Mouse (Mus musculus) forebrain, embryonic 10.5 days (tissue): ENCODE data around the gene Mrpl14. TPM values are rescaled to one million over a fixed set of nuclear protein-coding genes. Genes with fewer than 3 reads are reported as not detected.
A peak's percentile ranks its signal among the peaks of the same experiment; 100 is the strongest.

Experiments
- DNase-seq: peaks from one replicate; pipeline ENCODE4 v3.0.0-alpha.2; 2017; ENCODE audit warnings: low spot score; ENCODE audit errors: extremely low spot score
- H3K27ac ChIP-seq: fragments of 300-500 bp; sonication (generic); 2 replicates; pipeline ENCODE4 v1.5.1; 2016; ENCODE audit warnings: mild to moderate bottlenecking
- H3K27me3 ChIP-seq: fragments of 300-500 bp; sonication (generic); 2 replicates; pipeline ENCODE4 v1.6.1; 2016; ENCODE audit warnings: mild to moderate bottlenecking; ENCODE audit not compliant: poor library complexity, severe bottlenecking
- H3K36me3 ChIP-seq: fragments of 300-500 bp; sonication (generic); replicated peaks from 2 replicates; pipeline ENCODE4 v1.6.1; 2016; ENCODE audit warnings: mild to moderate bottlenecking, moderate library complexity
- H3K4me1 ChIP-seq: fragments of 300-500 bp; sonication (generic); 2 replicates; pipeline ENCODE4 v1.6.1; 2016
- H3K4me3 ChIP-seq: fragments of 300-500 bp; sonication (generic); 2 replicates; pipeline ENCODE4 v1.5.1; 2016; ENCODE audit warnings: mild to moderate bottlenecking, moderate library complexity
- H3K9me3 ChIP-seq: fragments of 300-500 bp; sonication (generic); 2 replicates; pipeline ENCODE4 v1.6.1; 2016; ENCODE audit warnings: mild to moderate bottlenecking, moderate library complexity
- WGBS: fragments of 180-500 bp; shearing (Covaris S2); methylation state at CpG from one replicate; pipeline ENCODE4 v1.1.7; 2016; 5-methylcytosine and 5-hydroxymethylcytosine counted together
- polyA plus RNA-seq: library from polyadenylated mRNA; unstranded; fragments of >200 nt; fragmentation: Nextera tagmentation; extraction: Ambion mirVana; gene quantifications from 2 replicates; pipeline ENCODE4 v1.2.1, GENCODE M21; 2016

The Mrpl14 gene
- polyA plus RNA-seq, 1 experiment from 2014 or later, result 142 TPM

DNA sequence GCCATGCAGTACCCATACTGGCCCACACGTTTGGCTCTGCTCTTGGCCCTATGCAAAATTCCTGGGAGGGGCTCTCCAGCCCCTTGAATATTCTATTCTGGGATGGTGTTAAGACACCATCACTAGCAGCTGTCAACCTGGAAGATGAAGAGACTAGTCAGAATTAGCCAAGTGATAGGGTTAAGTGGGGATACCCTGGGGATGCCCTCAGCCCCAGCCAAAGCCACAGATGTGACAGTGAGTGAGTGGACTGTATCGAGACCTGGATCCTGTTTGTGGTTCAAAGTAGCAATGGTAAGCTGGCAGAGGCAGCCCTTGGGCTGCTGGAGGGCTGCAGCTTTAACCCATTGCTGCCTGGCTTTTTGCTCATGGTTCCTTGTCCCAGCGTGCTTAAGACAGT lies 23.7 kb downstream of the Mrpl14 start:
- Histone ChIP-seq H3K4me3 (no peak overlapping the region), H3K4me1 (no peaks in the 10 kb centered on the region), H3K9me3 (no peaks in the 10 kb centered on the region), H3K36me3 (no peaks in the 10 kb centered on the region), H3K27ac (no peak overlapping the region), H3K27me3 (no peaks in the 10 kb centered on the region)
- DNase-seq, result no peak
- WGBS, result 66% methylated on average over 3 of the region's 3 CpGs

- H3K4me3 ChIP-seq, result no peak overlapping the region
- 84% methylated on average over 8 of the region's 8 CpGs for WGBS
- H3K9me3 ChIP-seq, result no peaks in the 10 kb centered on the region
- no peaks in the 10 kb centered on the region for H3K27me3 ChIP-seq
- no peaks in the 10 kb centered on the region for H3K36me3 ChIP-seq
- no peak overlapping the region for H3K27ac ChIP-seq
- no peak for DNase-seq
- no peaks in the 10 kb centered on the region for H3K4me1 ChIP-seq
Measured at GRCm38 (mm10) chr17:45710407-45710806, 24.3 kb downstream of the Mrpl14 start.

- 76% methylated on average over 3 of the region's 3 CpGs for WGBS
- no peak for DNase-seq
- Histone ChIP-seq H3K9me3 (no peaks in the 10 kb centered on the region), H3K27ac (no peak overlapping the region), H3K27me3 (no peaks in the 10 kb centered on the region), H3K36me3 (no peaks in the 10 kb centered on the region), H3K4me1 (0 out of 2 replicates have a peak, but pooled peaks cover under 1% of the 10 kb centered on the region), H3K4me3 (no peak overlapping the region)
Measured at GRCm38 (mm10) chr17:45711525-45711924, 25.4 kb downstream of the Mrpl14 start.

DNA sequence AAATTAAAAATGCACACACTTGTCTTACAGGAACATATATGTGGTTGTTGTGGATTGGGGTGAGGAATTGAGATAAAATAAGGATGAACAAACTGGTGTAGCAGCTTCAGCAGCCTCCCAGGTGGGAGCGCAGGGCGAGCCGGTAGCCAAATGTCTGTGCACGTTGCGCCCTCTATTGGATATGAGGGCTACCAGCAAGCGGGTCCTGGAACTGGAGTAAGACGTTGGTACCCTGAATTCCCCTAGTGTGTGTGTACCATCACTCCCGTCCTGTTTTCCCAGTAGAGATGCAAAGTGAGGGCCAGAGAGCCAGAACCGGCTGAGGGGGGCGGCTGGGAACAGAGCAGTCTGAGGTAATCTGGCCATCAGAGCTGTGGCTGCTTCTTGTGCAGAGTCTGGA lies 32.2 kb downstream of the Mrpl14 start:
- Histone ChIP-seq H3K4me1 (peaks cover 17% of the 10 kb centered on the region), H3K9me3 (no peaks in the 10 kb centered on the region; the same call in 1 of the 2 replicates), H3K36me3 (no peaks in the 10 kb centered on the region), H3K4me3 (no peak overlapping the region), H3K27me3 (peaks cover 2% of the 10 kb centered on the region; the same call in 1 of the 2 replicates), H3K27ac (no peak overlapping the region)
- WGBS, result 9% methylated on average over 10 of the region's 10 CpGs
- peak; percentile 43 for DNase-seq

- no peaks in the 10 kb centered on the region for H3K36me3 ChIP-seq
- 5% methylated on average over 25 of the region's 25 CpGs for WGBS
- peak overlapping the region; percentile 61 for H3K4me3 ChIP-seq
- peaks cover 51% of the 10 kb centered on the region for H3K4me1 ChIP-seq
- peak overlapping the region; percentile 92 for H3K27ac ChIP-seq
- no peaks in the 10 kb centered on the region; the same call in 1 of the 2 replicates for H3K9me3 ChIP-seq
- peaks cover 8% of the 10 kb centered on the region; the same call in 1 of the 2 replicates for H3K27me3 ChIP-seq
- DNase-seq, result peak; percentile 91
Measured at GRCm38 (mm10) chr17:45723732-45724573, 37.8 kb downstream of the Mrpl14 start.

GRCm38 (mm10) chr17:45724574-45724921 lies 38.4 kb downstream of the Mrpl14 start:
- Histone ChIP-seq H3K4me3 (peak overlapping the region; percentile 61; the same call in 1 of the 2 replicates), H3K4me1 (peaks cover 57% of the 10 kb centered on the region), H3K27ac (peak overlapping the region; percentile 92), H3K36me3 (no peaks in the 10 kb centered on the region), H3K9me3 (no peaks in the 10 kb centered on the region; the same call in 1 of the 2 replicates), H3K27me3 (peaks cover 11% of the 10 kb centered on the region; the same call in 1 of the 2 replicates)
- WGBS, result 83% methylated on average over 10 of the region's 10 CpGs
- DNase-seq, result no peak

DNA sequence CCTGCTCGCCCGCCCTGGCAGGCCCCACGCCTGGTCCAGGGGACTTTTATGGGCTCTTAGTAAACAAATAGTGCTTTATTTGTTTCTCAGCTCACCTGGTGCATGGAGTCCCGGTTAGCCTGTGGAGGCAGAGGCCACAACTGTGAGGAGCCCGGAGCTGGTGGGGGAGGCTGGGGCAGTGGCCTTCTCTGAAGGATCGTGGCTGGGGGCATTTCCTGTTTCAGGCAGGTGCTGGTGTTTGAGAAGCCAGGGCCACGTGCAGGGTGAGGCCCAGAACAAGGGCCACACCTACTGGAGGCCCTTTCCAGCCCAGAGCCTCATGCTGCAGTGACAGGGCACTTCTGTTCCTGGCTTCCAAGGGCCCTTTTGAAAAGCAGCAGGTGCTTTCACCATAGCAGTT lies 40.1 kb downstream of the Mrpl14 start:
- 70% methylated on average over 7 of the region's 7 CpGs for WGBS
- Histone ChIP-seq H3K9me3 (no peaks in the 10 kb centered on the region; the same call in 1 of the 2 replicates), H3K36me3 (no peaks in the 10 kb centered on the region), H3K4me3 (no peak overlapping the region), H3K27ac (peak overlapping the region; percentile 76), H3K27me3 (peaks cover 25% of the 10 kb centered on the region), H3K4me1 (peaks cover 74% of the 10 kb centered on the region)
- no peak for DNase-seq

DNA sequence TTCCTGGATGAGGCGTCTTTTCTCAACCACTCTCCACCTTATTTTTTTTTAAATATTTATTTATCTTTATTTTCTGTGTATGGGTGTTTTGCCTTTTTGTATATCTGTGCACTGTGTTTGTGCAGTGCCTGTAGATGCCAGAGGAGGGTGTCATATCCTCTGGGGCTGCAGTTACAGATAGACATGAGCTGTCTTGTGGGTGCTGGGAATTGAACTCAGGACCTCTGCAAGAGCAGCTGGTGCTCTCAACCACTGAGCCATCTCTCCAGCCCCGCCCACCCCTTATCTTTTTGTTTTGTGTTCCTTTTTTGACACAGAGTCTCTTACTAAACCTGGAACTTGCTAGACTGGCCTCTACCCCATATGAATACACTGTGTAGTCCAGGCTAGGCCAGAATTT lies 41.4 kb downstream of the Mrpl14 start:
- no peaks in the 10 kb centered on the region for H3K9me3 ChIP-seq
- peaks cover 75% of the 10 kb centered on the region for H3K4me1 ChIP-seq
- H3K36me3 ChIP-seq, result no peaks in the 10 kb centered on the region
- H3K4me3 ChIP-seq, result no peak overlapping the region
- no peak for DNase-seq
- 86% methylated on average over 2 of the region's 2 CpGs for WGBS
- peaks cover 37% of the 10 kb centered on the region for H3K27me3 ChIP-seq
- no peak overlapping the region for H3K27ac ChIP-seq

GRCm38 (mm10) chr17:45727983-45728723 lies 42.0 kb downstream of the Mrpl14 start:
- Histone ChIP-seq H3K4me1 (peaks cover 76% of the 10 kb centered on the region), H3K9me3 (no peaks in the 10 kb centered on the region), H3K27ac (peak overlapping the region; percentile 48), H3K36me3 (no peaks in the 10 kb centered on the region), H3K4me3 (no peak overlapping the region), H3K27me3 (peaks cover 43% of the 10 kb centered on the region)
- WGBS, result 63% methylated on average over 8 of the region's 8 CpGs
- DNase-seq, result no peak

GRCm38 (mm10) chr17:45729387-45729786 lies 43.3 kb downstream of the Mrpl14 start:
- whole genome bisulfite sequencing, result 58% methylated on average over 10 of the region's 10 CpGs
- H3K4me1 ChIP-seq, result peaks cover 77% of the 10 kb centered on the region
- peak overlapping the region; percentile 48 for H3K27ac ChIP-seq
- H3K27me3 ChIP-seq, result peaks cover 48% of the 10 kb centered on the region
- H3K4me3 ChIP-seq, result no peak overlapping the region
- DNase-seq, result no peak
- H3K9me3 ChIP-seq, result no peaks in the 10 kb centered on the region
- H3K36me3 ChIP-seq, result no peaks in the 10 kb centered on the region

- no peak for DNase-seq
- Histone ChIP-seq H3K4me3 (no peak overlapping the region; the same call in 1 of the 2 replicates), H3K36me3 (no peaks in the 10 kb centered on the region), H3K4me1 (peaks cover 84% of the 10 kb centered on the region), H3K27me3 (peaks cover 51% of the 10 kb centered on the region), H3K27ac (peak overlapping the region; percentile 48), H3K9me3 (no peaks in the 10 kb centered on the region)
- WGBS, result 73% methylated on average over 4 of the region's 4 CpGs
Measured at GRCm38 (mm10) chr17:45730696-45731095, 44.6 kb downstream of the Mrpl14 start.

DNA sequence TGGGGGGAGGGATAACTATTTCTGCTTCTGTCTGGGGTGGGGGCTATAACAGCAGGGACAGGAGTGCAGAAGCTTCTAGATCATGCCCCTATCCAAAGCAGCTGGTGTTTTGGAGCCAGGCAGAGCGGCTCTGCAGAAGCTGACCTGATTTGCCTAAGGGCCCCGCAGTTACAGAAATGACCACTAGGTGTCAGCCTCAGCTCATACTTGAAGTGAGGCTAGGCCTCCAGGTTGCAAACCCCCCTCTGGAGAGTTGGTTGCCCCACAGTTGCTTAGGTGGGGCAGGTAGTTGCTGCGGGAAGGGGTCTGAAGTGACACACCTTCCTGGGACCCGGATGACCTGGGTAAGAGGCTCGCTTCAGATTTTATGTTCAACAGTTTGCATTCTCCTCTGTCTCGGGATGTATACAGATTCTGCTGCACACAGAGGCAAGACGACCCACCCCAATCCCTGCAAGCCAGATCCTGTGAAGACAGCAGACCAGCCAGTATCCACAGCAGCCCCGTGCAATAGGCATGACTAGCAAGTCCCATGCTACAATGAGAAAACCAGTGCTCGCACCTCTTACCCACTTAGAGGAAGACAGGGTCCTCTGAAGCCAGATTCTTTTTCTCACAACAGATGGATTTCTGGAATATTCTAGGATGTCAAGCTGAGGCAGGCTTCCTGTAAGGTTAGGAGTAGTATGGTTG lies 45.2 kb downstream of the Mrpl14 start:
- Histone ChIP-seq H3K4me3 (no peak overlapping the region; the same call in 1 of the 2 replicates), H3K4me1 (peaks cover 84% of the 10 kb centered on the region), H3K9me3 (no peaks in the 10 kb centered on the region), H3K36me3 (no peaks in the 10 kb centered on the region), H3K27ac (0 out of 2 replicates have a peak overlapping the region, but pooled peaks have one; percentile 48), H3K27me3 (peaks cover 51% of the 10 kb centered on the region)
- WGBS, result 29% methylated on average over 9 of the region's 9 CpGs
- DNase-seq, result peak; percentile 85
